13 mouse cellular contexts compared by ENCODE assay signal in the genomic region with DNA sequence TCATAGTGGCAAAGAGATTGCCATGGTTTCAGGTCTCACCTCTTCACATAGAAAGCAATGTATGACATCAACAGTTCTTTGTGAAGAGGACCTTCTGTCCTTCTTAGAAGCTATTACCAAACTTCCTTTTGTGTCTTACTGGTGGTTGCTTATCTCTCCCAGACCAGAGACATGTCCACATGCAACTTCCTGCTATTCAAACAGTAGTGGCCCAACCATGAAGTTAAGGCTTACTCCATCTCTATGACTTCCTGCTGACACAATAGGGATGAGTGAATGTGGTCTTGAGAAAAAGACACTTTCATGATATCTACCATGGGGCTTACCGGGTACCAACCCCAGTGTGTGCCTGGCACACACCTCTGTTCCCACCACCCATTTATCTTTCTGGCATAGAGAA. TPM values are rescaled to one million over a fixed set of nuclear protein-coding genes. Genes with fewer than 3 reads are reported as not detected.
DNase-seq lines count a peak whose midpoint lies in the region; ATAC-seq lines count a peak whose summit lies in the region.
"Had no signal": no experiment of that assay in that cellular context is flagged by ENCODE, and none has a peak within 500 bp of the region (broad histone marks: within the 10 kb centered on the region; RNA-seq: fewer than 3 reads in every experiment).

No protein-coding gene starts in this region.

- H3K9me3 ChIP-seq in heart, embryonic 15.5 days (replicated peaks) = no peaks in the 10 kb centered on the region
- H3K9me3 ChIP-seq in lung, embryonic 16.5 days (ENCODE audit: control insufficient read depth, low read length) = no peaks in the 10 kb centered on the region
- no peaks in the 10 kb centered on the region for H3K9me3 ChIP-seq in hindbrain, embryonic 11.5 days (ENCODE audit: control insufficient read depth, low read length)
- H3K9me3 ChIP-seq: hindbrain, embryonic 10.5 days had no signal

- H3K4me3 ChIP-seq in heart, embryonic 15.5 days = no peak overlapping the region
- no peak overlapping the region for H3K4me3 ChIP-seq in lung, embryonic 16.5 days (ENCODE audit: low read length)
- H3K4me3 ChIP-seq in hindbrain, embryonic 11.5 days (ENCODE audit: low read depth, low read length) = no peak overlapping the region
- H3K4me3 ChIP-seq: erythroblast, embryonic 14.5 days; hindbrain, embryonic 10.5 days had no signal

- intact Hi-C loops in heart, postnatal 14 days (cut with DNase I) = no loop called here

- H3K27ac ChIP-seq in heart, embryonic 15.5 days = 0 out of 2 replicates have a peak overlapping the region, but pooled peaks have one; percentile 15
- no peak overlapping the region for H3K27ac ChIP-seq in lung, embryonic 16.5 days (ENCODE audit: low read length)
- H3K27ac ChIP-seq in hindbrain, embryonic 11.5 days (ENCODE audit: low read depth, low read length) = no peak overlapping the region

- no peaks in the 10 kb centered on the region for H3K36me3 ChIP-seq in heart, embryonic 15.5 days
- H3K36me3 ChIP-seq in lung, embryonic 16.5 days (ENCODE audit: control insufficient read depth, insufficient read depth, low read length) = no peaks in the 10 kb centered on the region
- no peaks in the 10 kb centered on the region for H3K36me3 ChIP-seq in hindbrain, embryonic 11.5 days (ENCODE audit: control insufficient read depth, insufficient read depth, low read length)
- H3K36me3 ChIP-seq: hindbrain, embryonic 10.5 days had no signal

- no peaks in the 10 kb centered on the region for H3K27me3 ChIP-seq in heart, embryonic 15.5 days
- no peaks in the 10 kb centered on the region for H3K27me3 ChIP-seq in lung, embryonic 16.5 days (ENCODE audit: control insufficient read depth, insufficient read depth, low read depth, low read length)
- no peaks in the 10 kb centered on the region for H3K27me3 ChIP-seq in hindbrain, embryonic 11.5 days (ENCODE audit: control insufficient read depth, insufficient read depth, low read length)

- ATAC-seq in heart, embryonic 15.5 days (replicated peaks; ENCODE audit: insufficient number of reproducible peaks, insufficient read depth, low FRiP score, low read depth) = 0 out of 2 replicates have a peak, but pooled peaks have one; percentile 10
- peak; percentile 73 for ATAC-seq in lung, embryonic 16.5 days (ENCODE audit: low read depth)
- peak; percentile 69 to 85 for ATAC-seq in hematopoietic stem cell, adult 5-6 weeks (replicated peaks in 1 of 2; ENCODE audit: insufficient read depth in 1 of 2, low FRiP score in 2 of 2, low TSS enrichment in 1 of 2, low read depth in 1 of 2, poor library complexity in 2 of 2, severe bottlenecking in 2 of 2)
- peak; percentile 90 for ATAC-seq in megakaryocyte progenitor cell, adult 5-6 weeks (replicated peaks; ENCODE audit: poor library complexity)
- ATAC-seq in hindbrain, embryonic 11.5 days (ENCODE audit: low FRiP score) = no peak
- ATAC-seq in cerebellum, adult (ENCODE audit: insufficient number of reproducible peaks, low FRiP score, low TSS enrichment) = no peak

- no peak for DNase-seq in heart, postnatal 14 days
- DNase-seq in lung, postnatal 14 days = no peak
- DNase-seq in hindbrain, embryonic 11.5 days (ENCODE audit: low spot score) = no peak
- DNase-seq: adrenal gland, adult 8-10 months; kidney, adult 9 months; right cerebral cortex, postnatal 14 days had no signal

- peaks cover 2% of the 10 kb centered on the region; the same call in 1 of the 2 replicates for H3K4me1 ChIP-seq in heart, embryonic 15.5 days (replicated peaks)
- peaks cover 5% of the 10 kb centered on the region; the same call in 1 of the 2 replicates for H3K4me1 ChIP-seq in lung, embryonic 16.5 days (replicated peaks; ENCODE audit: control insufficient read depth, insufficient read depth, low read length)
- H3K4me1 ChIP-seq in hindbrain, embryonic 11.5 days (replicated peaks; ENCODE audit: control insufficient read depth, insufficient read depth, low read length) = no peaks in the 10 kb centered on the region

- H3K9ac ChIP-seq in heart, embryonic 15.5 days = no peak overlapping the region
- H3K9ac ChIP-seq in lung, embryonic 16.5 days (ENCODE audit: low read length) = no peak overlapping the region
- no peak overlapping the region for H3K9ac ChIP-seq in hindbrain, embryonic 11.5 days (ENCODE audit: low read depth, low read length)

- 63% methylated on average over 1 of the region's 1 CpGs for WGBS in heart, embryonic 15.5 days
- 67% methylated on average over 1 of the region's 1 CpGs for WGBS in lung, embryonic 16.5 days
- 96% methylated on average over 1 of the region's 1 CpGs for whole genome bisulfite sequencing in hindbrain, embryonic 11.5 days

- H3K4me2 ChIP-seq in heart, embryonic 15.5 days = no peak overlapping the region
- no peak overlapping the region for H3K4me2 ChIP-seq in lung, embryonic 16.5 days (ENCODE audit: low read depth, low read length)
- H3K4me2 ChIP-seq in hindbrain, embryonic 11.5 days (replicated peaks; ENCODE audit: low read depth, low read length) = no peak overlapping the region

RNA-seq across cellular contexts. Expression of a gene that starts 58.5 kb away (rescaled TPM):
- polyA plus RNA-seq in heart, embryonic 15.5 days (2015; fragmentation: Nextera tagmentation; extraction: Ambion mirVana) = 1.8 and 2.2 TPM in 2 replicates
- total RNA-seq in heart, postnatal 14 days (2021) = 1 to 10 TPM; 3.7 to 4.2 TPM
- 1.3 TPM in 2 replicates for polyA plus RNA-seq in lung, embryonic 16.5 days (2015; fragmentation: Nextera tagmentation; extraction: Ambion mirVana)
- total RNA-seq in hematopoietic stem cell, adult 5-6 weeks (2017) = 1.0 and 3.1 TPM in 2 replicates
- total RNA-seq in megakaryocyte progenitor cell, adult 5-6 weeks (2015) = 1.5 and 2.1 TPM in 2 replicates
- 1.4 and 1.5 TPM in 2 replicates for total RNA-seq in megakaryocyte progenitor cell, adult 5-6 weeks (2017)
- polyA plus RNA-seq in hindbrain, embryonic 11.5 days (2014; fragmentation: Nextera tagmentation; extraction: Ambion mirVana) = 2.3 and 2.5 TPM in 2 replicates

Comparison
In these comparisons a context has a peak if more than half of its experiments do, and no peak if none do; other contexts are left out.
1. ATAC-seq: peak in heart, embryonic 15.5 days (single experiment), lung, embryonic 16.5 days (single experiment), hematopoietic stem cell, adult 5-6 weeks (2 of 2) and megakaryocyte progenitor cell, adult 5-6 weeks (single experiment); none in hindbrain, embryonic 11.5 days (single experiment) and cerebellum, adult (single experiment).